Mouse (Mus musculus) heart, postnatal 0 days (tissue): ENCODE data around the gene Cdon. TPM values are rescaled to one million over a fixed set of nuclear protein-coding genes. Genes with fewer than 3 reads are reported as not detected.
A peak's percentile ranks its signal among the peaks of the same experiment; 100 is the strongest.

Experiments
- ATAC-seq: fragments of 200-750 bp; cut with Nextera tagmentation; 2 replicates; pipeline ENCODE4 v1.8.0; 2017; ENCODE audit warnings: low read depth, moderate number of reproducible peaks, moderate library complexity; ENCODE audit not compliant: insufficient read depth
- DNase-seq: peaks from one replicate; pipeline ENCODE4 v3.0.0-alpha.2; 2016; ENCODE audit warnings: low spot score
- H3K27ac ChIP-seq: fragments of 300-500 bp; sonication (generic); 2 replicates; pipeline ENCODE4 v1.5.1; 2014; ENCODE audit warnings: low read depth, mild to moderate bottlenecking
- H3K27me3 ChIP-seq: fragments of 300-500 bp; sonication (generic); 2 replicates; pipeline ENCODE4 v1.6.1; 2014; ENCODE audit warnings: low read length, mixed read lengths; ENCODE audit not compliant: control insufficient read depth, insufficient read depth
- H3K36me3 ChIP-seq: fragments of 300-500 bp; sonication (generic); replicated peaks from 2 replicates; pipeline ENCODE4 v1.6.1; 2014; ENCODE audit warnings: low read length, mixed read lengths; ENCODE audit not compliant: control insufficient read depth, insufficient read depth
- H3K4me1 ChIP-seq: fragments of 300-500 bp; sonication (generic); 2 replicates; pipeline ENCODE4 v1.6.1; 2014; ENCODE audit warnings: antibody characterized with exemption; ENCODE audit not compliant: control insufficient read depth, insufficient read depth
- H3K4me2 ChIP-seq: fragments of 300-500 bp; sonication (generic); 2 replicates; pipeline ENCODE4 v1.6.1; 2014; ENCODE audit warnings: low read depth, mild to moderate bottlenecking, low read length, moderate library complexity
- H3K4me3 ChIP-seq: fragments of 300-500 bp; sonication (generic); 2 replicates; pipeline ENCODE4 v1.5.1; 2014; ENCODE audit warnings: low read depth, low read length
- H3K9ac ChIP-seq: fragments of 300-500 bp; sonication (generic); replicated peaks from 2 replicates; pipeline ENCODE4 v1.6.1; 2014; ENCODE audit warnings: low read depth, low read length, mixed read lengths
- H3K9me3 ChIP-seq: fragments of 300-500 bp; sonication (generic); replicated peaks from 2 replicates; pipeline ENCODE4 v1.6.1; 2016; ENCODE audit warnings: low read length; ENCODE audit not compliant: control insufficient read depth
- CTCF ChIP-seq: IDR thresholded peaks from 2 replicates; pipeline ENCODE4 v1.5.1; 2016; ENCODE audit warnings: antibody characterized with exemption, control low read depth, low read depth
- EP300 ChIP-seq: IDR thresholded peaks from 2 replicates; pipeline ENCODE4 v1.6.1; 2016; ENCODE audit warnings: antibody characterized with exemption, low read depth
- WGBS: fragments of 180-500 bp; shearing (Covaris S2); extraction: QIAGEN DNeasy Blood & Tissue Kit; methylation state at CpG from one replicate; pipeline ENCODE4 v1.1.7; 2014; 5-methylcytosine and 5-hydroxymethylcytosine counted together
- polyA plus RNA-seq: library from polyadenylated mRNA; unstranded; fragments of >200 nt; fragmentation: Nextera tagmentation; extraction: Ambion mirVana; gene quantifications from 2 replicates; pipeline ENCODE4 v1.2.1, GENCODE M21; 2015
- total RNA-seq: library from RNA; depleted of rRNA; stranded (reverse); fragments of >200 nt; gene quantifications from 2 replicates; pipeline ENCODE4 v1.2.3, GENCODE M21; 2014; ENCODE audit warnings: low replicate concordance

Cdon gene
- total and polyA plus RNA-seq, 2 experiments from 2014 or later: 2.3 to 36.4 TPM

GRCm38 (mm10) chr9:35453311-35453710, 32.4 kb downstream of the Cdon start:
- Histone ChIP-seq H3K9ac (no peak overlapping the region), H3K4me1 (no peaks in the 10 kb centered on the region), H3K4me2 (no peak overlapping the region), H3K4me3 (no peak overlapping the region), H3K27me3 (no peaks in the 10 kb centered on the region), H3K36me3 (peaks cover 30% of the 10 kb centered on the region), H3K27ac (no peak overlapping the region), H3K9me3 (no peaks in the 10 kb centered on the region)
- ATAC-seq: no peak
- DNase-seq: no peak
- WGBS: 60% methylated on average over 6 of the region's 6 CpGs
- no peak for TF ChIP-seq CTCF
- TF ChIP-seq EP300: no peak

- ATAC-seq (no peak), DNase-seq (no peak)
- no peaks in the 10 kb centered on the region for H3K4me1 ChIP-seq
- no peaks in the 10 kb centered on the region for H3K27me3 ChIP-seq
- peaks cover 33% of the 10 kb centered on the region for H3K36me3 ChIP-seq
- TF ChIP-seq CTCF (no peak), EP300 (no peak)
- no peak overlapping the region for H3K4me2 ChIP-seq
- no peak overlapping the region for H3K9ac ChIP-seq
- no peak overlapping the region for H3K4me3 ChIP-seq
- no peak overlapping the region for H3K27ac ChIP-seq
- WGBS: 71% methylated on average over 8 of the region's 8 CpGs
- H3K9me3 ChIP-seq: no peaks in the 10 kb centered on the region
Observed at GRCm38 (mm10) chr9:35459594-35459993, 38.7 kb downstream of the Cdon start.

GRCm38 (mm10) chr9:35467264-35467817, 46.4 kb downstream of the Cdon start:
- Histone ChIP-seq H3K36me3 (peaks cover 24% of the 10 kb centered on the region), H3K27me3 (no peaks in the 10 kb centered on the region), H3K9me3 (no peaks in the 10 kb centered on the region), H3K4me2 (no peak overlapping the region), H3K4me3 (no peak overlapping the region), H3K27ac (no peak overlapping the region), H3K4me1 (no peaks in the 10 kb centered on the region), H3K9ac (no peak overlapping the region)
- WGBS: 64% methylated on average over 8 of the region's 8 CpGs
- DNase-seq (peak; percentile 55), ATAC-seq (no peak)
- no peak for TF ChIP-seq EP300
- no peak for TF ChIP-seq CTCF

DNA sequence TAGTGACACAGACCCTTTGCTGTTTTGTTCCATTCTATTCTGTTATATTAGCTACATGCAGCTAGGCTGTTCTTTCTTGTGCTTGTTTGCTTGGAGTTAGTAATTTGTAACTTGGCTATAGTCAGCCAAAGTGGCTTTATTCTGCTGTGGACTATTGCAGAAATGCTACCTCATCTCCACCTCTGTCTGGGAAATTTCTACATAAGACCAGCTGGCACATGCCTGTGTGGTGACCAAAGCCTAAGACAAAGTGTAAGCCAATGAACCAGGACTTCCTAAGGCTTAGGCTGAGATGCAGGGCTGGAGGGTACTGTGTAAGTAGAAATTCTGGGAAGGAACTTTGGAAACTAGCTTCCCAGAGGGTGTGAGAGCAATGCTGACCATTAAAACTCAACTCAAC, 48.0 kb downstream of the Cdon start:
- DNase-seq (no peak), ATAC-seq (no peak)
- Histone ChIP-seq H3K4me2 (no peak overlapping the region), H3K27me3 (no peaks in the 10 kb centered on the region), H3K36me3 (peaks cover 19% of the 10 kb centered on the region; the same call in 1 of the 2 replicates), H3K4me1 (no peaks in the 10 kb centered on the region), H3K9me3 (no peaks in the 10 kb centered on the region), H3K27ac (no peak overlapping the region), H3K4me3 (no peak overlapping the region), H3K9ac (no peak overlapping the region)
- TF ChIP-seq CTCF (no peak), EP300 (no peak)

GRCm38 (mm10) chr9:35474104-35474724, 53.3 kb downstream of the Cdon start:
- Histone ChIP-seq H3K27me3 (no peaks in the 10 kb centered on the region), H3K4me2 (no peak overlapping the region), H3K9ac (no peak overlapping the region), H3K36me3 (peaks cover 34% of the 10 kb centered on the region), H3K9me3 (no peaks in the 10 kb centered on the region), H3K4me1 (no peaks in the 10 kb centered on the region), H3K4me3 (no peak overlapping the region), H3K27ac (no peak overlapping the region)
- WGBS: 70% methylated on average over 10 of the region's 10 CpGs
- DNase-seq (no peak), ATAC-seq (0 out of 2 replicates have a peak, but pooled peaks have one; percentile 20)
- TF ChIP-seq CTCF (no peak), EP300 (no peak)

- H3K36me3 ChIP-seq: peaks cover 37% of the 10 kb centered on the region
- no peak overlapping the region for H3K4me2 ChIP-seq
- no peaks in the 10 kb centered on the region for H3K4me1 ChIP-seq
- H3K27me3 ChIP-seq: no peaks in the 10 kb centered on the region
- no peak overlapping the region for H3K27ac ChIP-seq
- DNase-seq (no peak), ATAC-seq (no peak)
- WGBS: 79% methylated on average over 7 of the region's 7 CpGs
- H3K9me3 ChIP-seq: no peaks in the 10 kb centered on the region
- H3K4me3 ChIP-seq: no peak overlapping the region
- no peak overlapping the region for H3K9ac ChIP-seq
- TF ChIP-seq EP300 (no peak), CTCF (no peak)
Observed at GRCm38 (mm10) chr9:35475394-35475793, 54.5 kb downstream of the Cdon start.
